Mouse (Mus musculus): ENCODE results near the gene Lgalsl.

- TF ChIP-seq CTCF (conservative IDR thresholded peaks at IDR 0.05; ENCODE audit: low read length) (no peak), POU5F1 (IDR thresholded peaks at IDR 0.05; ENCODE audit: borderline replicate concordance, low read length) (no peak), NANOG (IDR thresholded peaks at IDR 0.05; ENCODE audit: borderline replicate concordance, low read length) (no peak)
Observed at GRCm38 (mm10) chr11:20849403-20849802, 18.5 kb upstream of the Lgalsl start.
